Mouse (Mus musculus) neutrophil, adult 5-6 weeks (primary cell): ENCODE data around the gene Neurl4. TPM values are rescaled to one million over a fixed set of nuclear protein-coding genes. Genes with fewer than 3 reads are reported as not detected.
"Not testable (repeated sequence)": the region's sequence is repeated elsewhere in the genome, so short reads cannot be mapped to it uniquely, and the experiment has no call there.

Experiments
- ATAC-seq: fragments of 151-379, 151-347 bp; 2 replicates; pipeline ENCODE4 v1.8.0; 2017; ENCODE audit warnings: mild to moderate bottlenecking, moderate TSS enrichment; ENCODE audit not compliant: insufficient number of reproducible peaks, poor library complexity, low FRiP score, severe bottlenecking; ENCODE audit errors: extremely low read depth
- total RNA-seq: library from RNA; stranded (forward); fragments of 200-1000 nt; gene quantifications from 2 replicates; pipeline ENCODE4 v1.2.3, GENCODE M21; 2017

The Neurl4 gene
- total RNA-seq, 1 experiment from 2014 or later, result 64.1 TPM

DNA sequence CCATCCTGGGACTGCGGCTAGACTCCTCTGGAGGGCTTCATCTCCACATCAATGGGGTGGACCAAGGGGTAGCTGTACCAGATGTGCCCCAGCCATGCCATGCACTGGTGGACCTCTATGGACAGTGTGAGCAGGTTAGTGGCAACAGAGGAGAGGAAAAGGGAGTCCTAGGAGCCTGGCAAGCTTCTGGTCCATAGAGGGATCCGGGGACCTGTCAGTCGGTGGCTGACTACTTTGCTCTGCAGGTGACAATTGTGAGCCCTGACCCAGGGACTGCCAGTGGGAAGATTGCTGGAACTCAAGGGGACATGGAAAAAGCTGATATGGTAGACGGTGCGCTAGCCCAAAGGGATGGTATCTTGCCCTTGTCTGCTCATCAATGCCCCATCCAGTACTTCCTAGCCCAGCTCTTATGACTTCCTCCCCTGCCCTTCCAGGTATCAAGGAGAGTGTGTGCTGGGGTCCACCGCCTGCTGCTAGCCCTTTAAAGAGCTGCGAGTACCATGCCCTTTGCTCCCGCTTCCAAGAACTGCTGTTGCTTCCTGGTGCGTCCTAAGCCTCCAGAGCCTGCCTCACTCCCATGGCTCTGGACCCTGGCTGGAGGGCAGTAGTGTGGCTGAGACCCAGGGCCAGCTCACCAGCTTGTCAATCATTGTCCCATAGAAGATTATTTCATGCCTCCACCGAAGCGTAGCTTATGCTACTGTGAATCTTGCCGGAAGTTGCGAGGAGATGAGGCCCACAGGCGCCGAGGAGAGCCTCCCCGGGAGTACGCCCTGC is 10.1 kb downstream of the Neurl4 start:
- no peak for ATAC-seq

DNA sequence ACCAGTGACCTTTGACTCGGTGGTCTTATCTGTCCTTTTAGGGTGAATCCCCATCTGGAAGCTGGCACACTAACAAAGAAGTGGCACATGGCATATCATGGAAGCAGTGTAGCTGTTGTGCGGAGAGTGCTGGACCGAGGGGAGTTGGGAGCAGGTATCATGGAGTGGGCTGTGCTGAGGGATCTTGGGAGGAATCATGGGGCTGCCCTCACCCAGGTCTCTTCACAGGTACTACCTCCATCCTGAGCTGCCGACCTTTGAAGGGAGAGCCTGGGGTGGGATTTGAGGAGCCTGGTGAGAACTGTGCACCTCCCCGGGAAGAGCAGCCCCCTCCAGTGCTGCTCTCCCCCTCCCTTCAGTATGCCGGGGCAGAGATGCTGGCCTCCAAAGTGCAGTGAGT is 10.8 kb downstream of the Neurl4 start:
- ATAC-seq, result no peak

DNA sequence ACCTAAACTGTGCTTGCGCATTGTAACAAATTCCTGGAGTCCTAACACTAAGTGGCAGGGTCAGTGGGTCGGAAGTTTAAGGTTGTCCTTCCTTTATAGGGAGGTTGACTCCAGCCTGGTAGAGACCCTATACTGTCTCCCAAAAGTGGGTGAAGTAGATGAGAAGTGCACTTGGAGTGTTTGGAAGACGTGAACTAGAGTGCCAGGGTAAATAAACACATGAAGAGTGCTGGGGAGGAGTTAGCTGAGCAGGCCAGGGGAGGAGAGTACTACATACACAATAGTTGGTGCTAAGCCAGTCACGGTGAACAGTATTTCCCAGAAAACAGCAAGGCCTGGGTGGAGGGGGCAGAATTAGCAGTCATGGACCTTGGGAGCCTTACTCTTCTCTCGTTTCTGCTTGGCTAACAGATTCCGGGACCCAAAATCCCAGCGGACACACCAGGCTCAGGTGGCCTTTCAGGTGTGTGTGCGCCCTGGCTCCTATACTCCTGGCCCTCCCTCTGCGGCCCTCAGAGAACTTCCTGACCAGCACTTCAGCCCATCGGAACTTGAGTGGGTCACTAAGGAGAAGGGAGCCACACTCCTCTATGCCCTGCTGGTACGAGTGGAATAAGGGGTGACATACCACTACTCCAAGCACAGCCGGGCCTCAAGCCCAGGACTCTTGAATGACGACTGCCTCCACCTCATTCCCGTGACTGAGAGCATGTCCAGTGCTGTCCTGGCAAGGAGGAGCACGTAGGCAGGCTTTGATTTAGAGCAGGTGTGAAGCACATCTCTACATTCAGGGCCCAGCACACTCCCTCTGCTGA is 12.1 kb downstream of the Neurl4 start:
- no peak for ATAC-seq

DNA sequence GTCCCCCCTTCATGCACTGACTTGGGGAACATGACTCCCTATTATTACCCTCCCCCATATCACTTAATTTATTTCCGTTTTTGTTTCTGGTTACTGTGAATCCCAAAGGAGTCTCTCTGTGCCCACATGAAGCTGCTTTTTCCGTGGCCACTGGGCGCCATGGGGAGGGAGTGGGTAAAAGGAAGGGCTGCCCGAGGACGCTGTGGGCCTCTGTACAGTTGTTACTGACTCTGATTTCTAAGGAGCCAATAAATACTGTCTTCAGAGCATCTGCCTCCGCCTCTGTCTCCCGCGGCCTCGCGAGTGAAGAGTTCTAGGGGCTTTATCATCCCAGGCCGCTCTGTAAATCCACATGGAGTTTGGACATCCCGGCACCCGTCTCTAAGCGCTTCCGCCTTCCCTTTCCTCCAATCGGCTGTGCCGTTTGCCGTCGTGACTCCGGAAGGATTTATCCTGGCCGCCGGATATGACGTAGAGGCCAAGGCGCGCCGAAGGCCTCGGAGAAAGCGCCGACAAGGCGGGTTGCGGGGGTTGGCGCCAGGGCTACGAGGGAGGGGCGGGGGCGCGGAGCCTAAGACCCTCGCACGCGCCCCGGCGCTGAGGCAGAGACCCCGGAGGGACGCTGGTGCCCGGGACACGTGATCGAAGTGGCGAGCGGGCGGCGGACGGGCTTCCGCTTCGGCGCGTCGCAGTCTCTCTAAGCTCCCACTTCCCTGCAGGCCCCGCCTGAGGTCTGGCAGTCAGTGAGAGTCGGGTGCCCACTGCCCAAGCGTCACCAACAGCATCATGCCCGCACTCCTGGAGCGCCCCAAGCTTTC is 12.9 kb downstream of the Neurl4 start, which contains the start of gene Gps2:
Gene Gps2 (plus strand): TSS at position 335 of the 818 bp plus-strand sequence.
- ATAC-seq, result peak; percentile 89

DNA sequence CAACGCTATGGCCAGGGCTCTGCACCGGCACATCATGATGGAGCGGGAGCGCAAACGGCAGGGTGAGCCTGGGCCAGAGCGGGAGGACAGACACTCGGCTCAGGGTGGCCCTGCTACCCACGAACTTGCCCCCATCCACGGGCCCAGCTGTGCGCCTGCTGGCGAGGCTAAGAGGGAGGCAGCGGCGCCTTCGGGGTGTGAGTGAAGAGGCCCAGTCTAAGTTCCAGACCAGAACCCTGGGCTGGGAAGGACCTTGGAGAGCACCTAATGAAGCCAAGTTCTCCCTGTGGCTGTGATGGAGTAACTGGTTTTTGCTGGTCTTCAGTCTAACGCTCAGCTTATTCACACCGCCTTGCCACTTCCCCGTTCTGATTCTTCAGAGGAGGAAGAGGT is 13.5 kb downstream of the Neurl4 start:
- no peak for ATAC-seq

DNA sequence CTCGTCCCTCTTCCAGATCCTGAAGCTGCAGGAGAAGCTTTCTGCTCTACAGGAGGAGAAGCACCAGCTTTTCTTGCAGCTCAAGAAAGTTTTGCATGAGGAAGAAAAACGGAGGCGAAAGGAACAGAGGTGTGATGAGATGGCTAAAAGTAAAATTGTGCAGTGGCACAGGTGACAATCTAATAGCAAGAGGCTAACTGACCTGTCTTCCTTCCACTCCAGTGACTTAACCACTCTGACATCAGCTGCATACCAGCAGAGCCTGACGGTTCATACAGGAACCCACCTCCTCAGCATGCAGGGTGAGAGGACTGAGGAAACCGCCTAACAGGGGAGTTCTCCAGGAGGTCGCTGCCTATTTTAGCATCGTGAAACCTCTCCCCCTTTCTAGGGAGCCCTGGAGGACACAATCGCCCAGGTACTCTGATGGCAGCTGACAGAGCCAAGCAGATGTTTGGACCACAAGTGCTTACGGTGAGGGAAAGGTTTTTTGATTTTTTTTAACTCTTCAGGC is 14.1 kb downstream of the Neurl4 start:
- no peak for ATAC-seq

DNA sequence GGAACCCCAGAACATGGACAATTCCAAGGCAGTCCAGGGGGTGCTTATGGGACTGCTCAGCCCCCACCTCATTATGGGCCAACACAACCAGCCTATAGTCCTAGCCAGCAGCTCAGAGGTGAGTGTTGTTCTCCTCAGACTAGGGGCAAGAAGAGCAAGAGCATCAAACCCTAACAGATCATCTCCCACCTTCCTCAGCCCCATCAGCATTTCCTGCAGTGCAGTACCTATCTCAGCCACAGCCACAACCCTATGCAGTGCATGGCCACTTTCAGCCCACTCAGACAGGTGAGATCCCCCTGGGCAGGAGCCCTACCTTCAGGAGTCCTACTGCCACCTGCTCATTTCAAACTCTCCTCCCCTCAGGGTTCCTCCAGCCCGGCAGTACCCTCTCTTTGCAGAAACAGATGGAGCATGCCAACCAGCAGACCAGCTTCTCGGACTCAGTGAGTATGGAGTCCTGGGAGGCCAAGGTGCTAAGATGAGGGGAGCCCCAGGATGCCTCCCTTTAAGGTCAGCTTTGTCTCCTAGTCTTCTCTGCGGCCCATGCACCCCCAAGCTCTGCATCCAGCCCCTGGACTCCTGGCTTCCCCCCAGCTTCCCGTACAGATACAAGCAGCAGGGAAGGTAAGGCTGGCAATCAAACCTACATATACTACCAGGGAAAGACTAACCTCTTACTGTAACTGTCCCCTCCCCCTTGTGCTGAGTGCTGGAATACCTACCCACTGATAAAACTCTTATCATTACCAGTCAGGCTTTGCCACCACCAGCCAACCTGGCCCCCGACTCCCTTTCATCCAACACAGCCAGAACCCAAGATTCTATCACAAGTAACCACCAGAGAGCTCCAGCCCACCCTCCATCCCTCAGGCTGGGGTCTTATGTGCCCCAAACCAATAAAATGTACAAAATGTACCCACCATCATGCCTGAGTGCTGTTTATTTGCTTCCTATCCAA is 15.1 kb downstream of the Neurl4 start:
- ATAC-seq, result no peak

DNA sequence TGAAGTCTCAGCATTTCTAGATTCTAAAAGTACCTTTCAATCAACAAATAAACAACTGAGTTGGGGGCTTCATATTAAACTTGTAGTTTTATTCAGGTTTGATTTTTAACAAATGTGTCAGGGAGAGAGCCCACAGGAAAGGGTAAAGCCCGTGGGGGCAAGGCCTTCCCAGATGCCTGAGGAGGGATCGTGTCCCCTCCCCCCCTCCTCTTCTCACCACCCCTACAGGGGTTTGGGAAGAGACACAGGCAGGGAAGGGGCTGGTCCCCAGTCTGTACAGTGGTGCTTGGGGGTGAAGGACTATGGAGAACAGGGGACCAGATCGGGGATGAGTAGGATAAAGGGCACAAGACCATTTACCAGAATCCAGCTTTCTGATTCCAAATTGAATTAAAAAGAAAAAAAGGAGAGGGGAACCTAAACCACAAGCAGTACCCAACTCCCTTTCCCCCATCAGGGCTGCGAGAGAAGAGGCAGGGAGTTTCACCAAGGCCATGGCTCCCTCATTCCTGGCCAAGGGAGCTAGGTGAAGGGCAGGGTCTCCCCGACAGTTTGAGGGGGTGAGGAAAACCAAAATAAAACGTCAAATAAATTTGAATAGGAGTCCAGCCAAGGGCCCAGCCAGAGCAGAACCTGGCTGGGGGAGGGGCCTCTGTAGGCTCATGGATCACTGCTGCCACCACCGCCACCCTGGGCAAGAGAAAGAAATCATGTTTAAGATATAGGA is 15.9 kb downstream of the Neurl4 start:
- not testable (repeated sequence) for ATAC-seq

DNA sequence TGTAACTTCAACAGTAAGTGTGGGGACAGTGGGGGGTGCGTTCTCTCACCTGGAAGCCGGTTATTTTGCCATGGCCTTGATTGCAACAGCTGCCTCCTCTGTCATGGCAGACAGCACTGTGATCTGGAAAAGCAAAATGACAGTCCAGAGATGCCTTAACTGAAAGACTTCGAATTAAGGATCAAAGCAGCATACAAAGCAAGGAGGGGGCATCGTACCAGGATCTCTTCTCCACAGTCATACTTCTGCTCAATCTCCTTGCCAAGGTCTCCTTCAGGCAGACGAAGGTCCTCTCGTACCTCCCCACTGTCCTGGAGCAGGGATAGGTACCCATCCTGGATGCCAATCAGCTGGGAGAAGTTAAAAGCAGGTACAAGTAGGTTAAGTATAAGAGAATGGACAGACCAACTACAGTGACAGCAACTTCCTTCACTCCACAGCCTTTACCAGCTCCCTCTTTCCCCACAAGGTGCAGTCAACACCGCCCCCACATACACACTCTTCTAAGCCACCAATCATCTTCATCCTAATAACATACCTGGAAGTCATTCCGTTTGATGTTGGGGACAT is 16.6 kb downstream of the Neurl4 start:
- no peak for ATAC-seq

DNA sequence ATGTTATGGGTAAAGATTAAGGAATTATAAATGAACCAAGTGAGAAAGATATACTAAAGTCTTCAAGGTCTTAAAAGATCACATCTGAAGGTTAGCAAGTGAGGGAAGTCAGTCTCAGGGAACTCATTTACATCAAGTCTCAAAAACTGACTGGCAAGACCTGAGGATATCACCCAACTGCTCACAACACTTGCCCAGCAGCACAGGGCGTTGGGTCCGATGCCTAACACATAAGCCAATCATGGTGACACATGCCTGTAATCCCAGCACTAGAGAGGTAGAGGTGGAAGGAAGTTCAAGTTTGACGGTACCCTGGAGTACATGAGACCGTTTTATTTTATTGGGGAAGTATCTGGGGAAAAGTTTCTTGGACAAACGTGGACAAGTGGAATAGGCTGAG is 17.2 kb downstream of the Neurl4 start:
- ATAC-seq, result no peak

DNA sequence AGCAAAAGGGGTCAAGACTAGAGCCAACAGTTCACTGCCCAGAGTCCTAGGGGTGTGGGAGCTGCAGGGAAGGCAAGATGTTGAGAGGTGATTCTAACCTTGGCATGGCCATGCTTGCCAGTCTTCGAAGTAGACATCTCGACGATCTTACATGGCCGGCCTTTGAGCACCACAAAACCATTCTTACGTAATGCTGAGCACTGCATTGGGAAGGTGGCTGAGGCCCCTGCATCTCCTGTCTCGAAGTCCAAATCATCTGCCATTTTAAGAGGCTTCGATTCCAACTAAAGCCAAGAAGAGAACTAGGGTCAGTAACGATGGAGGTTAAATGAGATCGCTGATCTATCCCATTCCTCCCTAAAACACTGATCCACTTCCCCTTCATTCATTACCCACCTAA is 18.2 kb downstream of the Neurl4 start:
- no peak for ATAC-seq

DNA sequence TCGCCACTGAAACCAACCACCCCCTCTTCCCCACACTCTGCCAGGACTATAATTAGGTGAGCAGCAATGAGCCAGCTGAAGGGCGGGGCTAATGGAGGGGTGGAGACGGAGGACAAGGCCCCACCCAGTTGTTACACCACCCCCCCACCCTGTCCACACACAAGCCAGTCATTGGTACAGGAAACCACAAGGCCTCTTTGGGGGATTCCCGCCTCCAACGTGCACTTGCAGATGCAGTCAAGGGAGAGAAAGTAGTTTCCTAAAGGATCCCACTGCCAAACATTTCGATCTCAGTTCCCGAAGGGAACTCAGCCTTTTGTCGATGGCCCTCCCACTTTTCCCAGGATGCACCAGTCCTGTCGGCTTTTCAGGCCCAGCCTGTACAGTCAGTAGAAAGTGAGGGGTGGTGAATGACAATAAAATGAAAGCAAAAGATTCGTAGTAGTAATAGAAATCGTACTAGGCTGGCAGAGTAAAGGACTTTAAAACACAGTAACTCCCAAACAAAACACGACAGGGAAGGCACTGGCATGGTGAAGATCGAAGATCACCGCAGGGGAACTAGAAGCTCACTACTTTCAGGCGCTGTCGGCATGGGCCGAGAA is 18.9 kb downstream of the Neurl4 start:
- peak; percentile 43 for ATAC-seq

DNA sequence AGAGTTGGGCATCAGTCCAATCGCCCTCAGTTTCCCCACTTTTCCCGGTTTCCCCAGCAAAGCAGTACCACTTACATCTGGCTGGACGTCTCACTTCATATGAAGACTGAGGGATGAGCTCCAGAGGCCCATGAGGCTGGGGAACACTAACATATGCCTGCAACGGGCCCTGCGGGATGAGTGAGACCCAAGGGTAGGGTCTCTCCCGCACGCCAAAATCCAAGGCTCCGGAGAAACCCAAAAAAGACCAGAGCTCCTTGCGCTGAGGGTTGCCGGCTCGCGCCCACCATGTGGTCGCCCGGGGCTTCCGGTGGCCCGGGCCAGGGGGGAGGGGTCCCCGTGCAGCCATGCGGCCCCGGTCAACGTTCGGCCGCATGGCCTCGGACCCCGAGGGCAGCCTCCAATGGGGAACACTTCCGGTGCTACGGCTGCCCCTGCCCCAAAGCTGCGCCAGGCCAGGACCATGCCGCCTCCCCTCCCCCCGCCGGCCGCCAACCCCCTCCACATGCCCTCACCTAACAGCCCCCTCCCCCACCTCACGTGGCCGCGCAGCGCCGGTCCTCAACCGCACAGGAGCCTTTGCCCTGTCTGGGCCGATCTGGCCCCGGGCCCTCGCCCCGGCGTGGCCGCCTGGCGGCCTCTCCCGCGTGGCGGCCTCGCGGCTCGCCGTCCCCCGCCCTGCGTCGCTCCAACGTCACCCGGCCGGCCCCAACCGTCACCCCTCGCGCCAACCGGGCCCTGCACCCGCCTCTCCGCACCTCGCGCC is 19.6 kb downstream of the Neurl4 start:
- ATAC-seq, result no peak

DNA sequence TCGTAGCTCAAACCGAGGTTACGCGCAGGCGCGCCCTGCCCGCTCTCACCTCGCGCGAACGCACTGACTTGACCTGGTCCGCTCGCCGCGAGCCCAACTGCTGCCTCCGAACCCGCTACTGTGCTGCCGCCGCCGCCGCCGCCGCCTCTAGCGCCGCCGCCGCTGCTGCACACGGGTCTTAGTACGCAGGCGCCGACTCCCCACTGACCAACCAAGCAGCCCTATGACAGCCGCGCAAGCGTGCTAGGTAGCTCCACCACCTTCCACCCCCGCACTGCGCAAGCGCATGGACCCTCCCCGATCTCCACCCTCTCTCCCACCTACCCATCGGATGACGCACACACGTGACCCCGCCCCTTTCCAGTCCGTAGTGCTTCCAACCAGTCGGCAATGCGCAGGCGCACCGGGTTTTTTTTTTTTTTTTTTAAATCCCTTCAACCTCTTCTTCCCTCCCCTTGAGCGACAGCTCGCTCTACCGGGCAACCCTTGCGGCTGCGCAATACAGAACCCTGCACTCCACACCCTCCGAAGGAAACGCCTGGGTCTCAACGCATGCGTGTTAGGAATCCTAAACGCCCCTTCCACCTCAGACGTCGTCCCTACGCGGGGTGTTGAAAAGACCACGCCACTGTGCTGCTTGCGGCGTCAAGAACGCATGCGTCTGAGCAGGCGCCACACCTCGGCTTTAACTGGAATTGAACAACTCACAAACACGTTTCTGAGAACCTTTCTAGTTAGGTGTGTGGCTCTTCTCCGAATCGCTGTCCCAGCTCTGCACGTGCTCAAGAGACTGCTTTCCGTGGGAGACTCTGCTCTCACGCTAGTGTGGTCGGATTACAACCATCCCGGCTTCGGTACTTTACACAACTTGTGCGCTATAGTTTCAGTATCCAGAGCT is 20.5 kb downstream of the Neurl4 start, which contains the start of gene Eif5a:
Gene Eif5a (minus strand): TSS at position 845 of the 898 bp plus-strand sequence.
- ATAC-seq, result peak; percentile 80
